Mouse (Mus musculus) C2C12 (cell line): ENCODE data around the gene C77080. TPM values are rescaled to one million over a fixed set of nuclear protein-coding genes. Genes with fewer than 3 reads are reported as not detected.

Source experiments
- H3K27me3 ChIP-seq: one replicate; pipeline ENCODE4 v1.6.1; 2011; ENCODE audit not compliant: control insufficient read depth, insufficient read depth, insufficient read length
- H3K36me3 ChIP-seq: one replicate; pipeline ENCODE4 v1.6.1; 2011; ENCODE audit not compliant: control insufficient read depth, insufficient read depth
- H3K4me3 ChIP-seq: one replicate; pipeline ENCODE4 v1.5.1; 2011; ENCODE audit warnings: mild to moderate bottlenecking, control low read depth; ENCODE audit not compliant: poor library complexity, insufficient read depth, severe bottlenecking
- H3K79me2 ChIP-seq: one replicate; pipeline ENCODE4 v1.6.1; 2011; ENCODE audit not compliant: control insufficient read depth, insufficient read depth
- H3K79me3 ChIP-seq: one replicate; pipeline ENCODE4 v1.6.1; 2011; ENCODE audit warnings: low read depth, control low read depth
- H3ac ChIP-seq: one replicate; pipeline ENCODE3; 2011; ENCODE audit warnings: low read depth; ENCODE audit not compliant: control insufficient read depth, insufficient read length
- CEBPB ChIP-seq: IDR thresholded peaks from one replicate; pipeline ENCODE4 v1.6.1; 2011; ENCODE audit warnings: low read depth, mild to moderate bottlenecking, control low read depth, moderate library complexity
- CTCF ChIP-seq: IDR thresholded peaks from one replicate; pipeline ENCODE4 v1.5.1; 2011; ENCODE audit not compliant: control insufficient read depth, insufficient read depth, insufficient read length
- FOSL1 ChIP-seq: IDR thresholded peaks from one replicate; pipeline ENCODE4 v1.8.0; 2011; ENCODE audit warnings: mild to moderate bottlenecking, low read length; ENCODE audit not compliant: poor library complexity, insufficient read depth, severe bottlenecking
- MAX ChIP-seq: IDR thresholded peaks from one replicate; pipeline ENCODE4 v1.6.1; 2011; ENCODE audit warnings: mild to moderate bottlenecking, control low read depth
- MYOD1 ChIP-seq: IDR thresholded peaks from one replicate; pipeline ENCODE4 v1.6.1; 2011; ENCODE audit warnings: low read depth; ENCODE audit not compliant: control insufficient read depth, insufficient read length
- MYOG ChIP-seq: IDR thresholded peaks from one replicate; pipeline ENCODE4 v1.6.1; 2011; ENCODE audit not compliant: control insufficient read depth, insufficient read length; ENCODE audit errors: extremely low read depth
- USF1 ChIP-seq: IDR thresholded peaks from one replicate; pipeline ENCODE4 v1.6.1; 2011; ENCODE audit warnings: low read depth, mild to moderate bottlenecking, control low read depth, moderate library complexity
- polyA plus RNA-seq: library from polyadenylated mRNA; unstranded; fragments of >200 nt; fragmentation: generic; extraction: Trizol; gene quantifications from one replicate; pipeline ENCODE4 v1.2.1, GENCODE M21; 2012; ENCODE audit warnings: missing spikeins

C77080 gene
- polyA plus RNA-seq, 1 experiment, result 30.1 TPM

DNA sequence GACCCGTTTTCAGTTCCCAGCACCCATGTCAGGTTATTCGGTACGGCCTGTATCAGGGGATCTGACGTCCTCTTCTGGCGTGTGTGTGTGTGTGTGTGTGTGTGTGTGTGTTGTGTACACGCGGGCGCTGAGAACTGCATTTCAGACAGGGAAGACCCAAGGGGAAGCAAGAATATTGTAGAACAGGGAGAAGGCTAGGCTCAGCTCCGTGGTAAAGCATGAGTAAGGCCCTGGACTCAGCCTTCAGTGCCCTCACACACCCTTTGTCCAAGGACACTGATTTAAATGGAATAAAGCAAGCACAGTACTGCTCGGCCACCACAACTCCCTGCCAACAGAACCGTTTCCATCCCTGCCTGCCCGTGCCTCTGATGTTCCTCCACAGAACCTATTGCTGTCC is 70.7 kb downstream of the C77080 start:
- no peaks in the 10 kb centered on the region for H3K27me3 ChIP-seq
- peak overlapping the region; percentile 93 for H3ac ChIP-seq
- TF ChIP-seq CTCF, result no peak
- TF ChIP-seq MAX, result no peak
- TF ChIP-seq FOSL1, result no peak
- no peak for TF ChIP-seq CEBPB
- TF ChIP-seq MYOG, result no peak
- no peak for TF ChIP-seq MYOD1
- TF ChIP-seq USF1, result no peak

GRCm38 (mm10) chr4:129189542-129190519 is 71.4 kb downstream of the C77080 start, which contains the start of the genes S100pbp and Yars:
Gene S100pbp (minus strand): TSS chr4:129189727.
Gene Yars (plus strand): TSS chr4:129189760.
- TF ChIP-seq FOSL1 (no peak), MAX (peak; percentile 98), CEBPB (peak; percentile 79)
- H3ac ChIP-seq, result peak within 1 kb of the TSS; percentile 93
- H3K79me3 ChIP-seq, result peaks cover 67% of the 10 kb centered on the region
- peaks cover 91% of the 10 kb centered on the region for H3K79me2 ChIP-seq
- H3K36me3 ChIP-seq, result peaks cover 16% of the 10 kb centered on the region
- no peaks in the 10 kb centered on the region for H3K27me3 ChIP-seq
- peak within 1 kb of the TSS; percentile 97 for H3K4me3 ChIP-seq

More for the DNA sequence above, 70.7 kb downstream of the C77080 start:
- Histone ChIP-seq H3K36me3 (peaks cover 23% of the 10 kb centered on the region), H3K4me3 (peak overlapping the region; percentile 97), H3K79me2 (peaks cover 92% of the 10 kb centered on the region), H3K79me3 (peaks cover 69% of the 10 kb centered on the region)

DNA sequence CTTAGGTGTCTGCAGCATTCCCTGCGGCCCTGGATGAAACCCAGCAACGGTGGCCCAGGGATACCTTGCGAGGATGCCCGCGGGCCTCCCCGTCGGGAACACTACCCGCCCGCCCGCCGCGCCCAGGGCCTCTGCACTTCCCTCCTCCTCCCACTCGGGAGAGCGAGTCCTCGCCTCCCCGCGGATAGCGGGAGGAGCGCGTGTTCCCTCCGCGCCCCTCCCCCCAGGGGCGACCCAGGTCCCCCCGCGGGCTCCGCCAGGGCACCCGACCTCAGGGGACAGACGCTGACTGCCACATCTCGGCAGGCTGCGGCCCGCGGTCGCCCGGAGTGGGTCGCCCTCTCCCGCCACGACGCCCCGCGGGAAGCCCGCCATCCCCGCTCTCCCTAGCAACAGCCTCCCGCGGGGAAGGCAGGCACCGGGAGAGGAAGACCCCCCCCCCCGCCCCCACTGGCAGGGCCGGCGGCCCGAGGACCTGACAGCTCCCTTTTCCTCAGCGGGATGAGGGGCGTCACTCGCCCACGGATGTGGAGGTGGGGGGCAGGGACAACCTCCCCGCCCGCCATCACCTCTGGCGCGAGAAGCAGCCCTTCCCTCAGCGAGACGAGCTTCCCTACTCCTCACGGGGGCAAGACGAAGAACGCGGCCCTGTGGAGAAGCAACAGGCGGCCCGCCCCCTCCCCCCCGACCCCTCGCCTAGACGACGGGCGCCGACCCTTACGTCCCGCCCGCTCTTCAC is 72.2 kb downstream of the C77080 start:
- no peaks in the 10 kb centered on the region for H3K27me3 ChIP-seq
- peaks cover 83% of the 10 kb centered on the region for H3K79me2 ChIP-seq
- H3K79me3 ChIP-seq, result peaks cover 60% of the 10 kb centered on the region
- H3K36me3 ChIP-seq, result peaks cover 8% of the 10 kb centered on the region
- H3K4me3 ChIP-seq, result peak overlapping the region; percentile 97
- no peak for TF ChIP-seq USF1
- TF ChIP-seq CEBPB, result no peak
- no peak for TF ChIP-seq MYOD1
- TF ChIP-seq MAX, result no peak
- no peak for TF ChIP-seq MYOG
- no peak for TF ChIP-seq CTCF
- TF ChIP-seq FOSL1, result no peak
- H3ac ChIP-seq, result peak overlapping the region; percentile 92

DNA sequence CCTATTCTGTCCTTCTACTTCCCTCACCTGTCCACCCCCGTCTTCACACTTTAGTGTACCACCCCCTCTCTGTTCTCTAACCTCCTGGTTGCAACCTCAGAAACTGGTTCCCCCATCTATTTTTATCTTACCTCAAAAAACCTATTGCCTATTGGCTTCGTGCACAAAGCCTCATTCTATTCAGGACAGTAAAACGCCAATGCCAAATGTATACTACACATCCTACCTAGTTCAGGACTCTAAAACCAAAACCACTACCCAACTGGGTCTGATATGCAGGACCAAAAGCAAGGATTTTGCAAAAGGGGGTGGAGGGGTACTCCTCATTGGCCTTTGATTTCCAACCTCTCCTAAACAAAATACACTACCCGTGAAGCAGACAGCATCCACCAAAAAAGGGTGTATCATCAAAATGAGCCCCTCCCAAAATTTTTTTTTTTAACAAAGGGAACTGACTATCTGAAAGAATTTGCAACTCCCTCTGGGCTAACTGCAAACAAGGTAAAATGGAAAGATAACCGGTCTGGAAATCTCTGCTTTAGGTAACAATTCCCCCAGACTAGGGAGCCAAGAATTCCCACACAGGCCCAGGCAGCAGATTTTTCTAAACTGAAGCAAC is 73.1 kb downstream of the C77080 start:
- H3K79me2 ChIP-seq, result peaks cover 75% of the 10 kb centered on the region
- H3K79me3 ChIP-seq, result peaks cover 52% of the 10 kb centered on the region
- H3K36me3 ChIP-seq, result peaks cover 5% of the 10 kb centered on the region
- H3ac ChIP-seq, result no peak overlapping the region
- peak overlapping the region; percentile 97 for H3K4me3 ChIP-seq
- TF ChIP-seq MYOG, result no peak
- no peak for TF ChIP-seq CTCF
- no peak for TF ChIP-seq USF1
- no peak for TF ChIP-seq MYOD1
- no peak for TF ChIP-seq MAX
- TF ChIP-seq FOSL1, result no peak
- no peak for TF ChIP-seq CEBPB
- no peaks in the 10 kb centered on the region for H3K27me3 ChIP-seq

GRCm38 (mm10) chr4:129179560-129179959 is 81.6 kb downstream of the C77080 start:
- TF ChIP-seq CTCF (no peak), USF1 (no peak), CEBPB (no peak), MYOG (no peak), MYOD1 (no peak), FOSL1 (no peak), MAX (no peak)
- Histone ChIP-seq H3ac (no peak overlapping the region), H3K27me3 (no peaks in the 10 kb centered on the region), H3K36me3 (peaks cover 63% of the 10 kb centered on the region), H3K79me2 (no peaks in the 10 kb centered on the region), H3K79me3 (peaks cover 1% of the 10 kb centered on the region), H3K4me3 (no peak overlapping the region)
